Mouse (Mus musculus) liver, adult 2 months (tissue): ENCODE measurements around the gene Nudt3.

Experiments used
- CTCF ChIP-seq: fragments of 200-500 bp; IDR thresholded peaks from 2 replicates; pipeline ENCODE4 v1.5.1; 2011; ENCODE audit warnings: low read depth, low read length, control low read depth
- POLR2A ChIP-seq: fragments of 200-500 bp; IDR thresholded peaks from 2 replicates; pipeline ENCODE4 v1.6.1; 2011; ENCODE audit warnings: low read length, control low read depth; ENCODE audit not compliant: insufficient read depth; ENCODE audit errors: extremely low read depth

GRCm38 (mm10) chr17:27603522-27604234 lies 19.6 kb downstream of the Nudt3 start:
- TF ChIP-seq POLR2A = no peak
- no peak for TF ChIP-seq CTCF
